Mouse (Mus musculus): ENCODE results near the gene Rnf224.

- no peak for TF ChIP-seq EP300 (IDR thresholded peaks at IDR 0.05; ENCODE audit: low read depth)
- TF ChIP-seq CTCF (IDR thresholded peaks at IDR 0.05; ENCODE audit: low read depth), result no peak
Observed at GRCm38 (mm10) chr2:25262795-25263622, 26.4 kb upstream of the Rnf224 start.

Measured in heart, postnatal 0 days (tissue).